Mouse (Mus musculus): Measurements from ENCODE around the gene Gm45233. TPM values are rescaled to one million over a fixed set of nuclear protein-coding genes. Genes with fewer than 3 reads are reported as not detected.

The Gm45233 gene
- total and polyA plus RNA-seq, 3 experiments, result 0.73 to 4.7 (median 0.82) TPM

- Histone ChIP-seq H3K27me3 (ENCODE audit: control insufficient read depth, insufficient read depth, low read length) (no peaks in the 10 kb centered on the region), H3K4me1 (ENCODE audit: control insufficient read depth, insufficient read depth, low read length) (peaks cover 11% of the 10 kb centered on the region; the same call in 1 of the 2 replicates), H3K27ac (no peak overlapping the region), H3K36me3 (ENCODE audit: control insufficient read depth, insufficient read depth, low read length) (0 out of 2 replicates have a peak, but pooled peaks cover 2% of the 10 kb centered on the region), H3K9ac (ENCODE audit: low read depth, low read length) (no peak overlapping the region), H3K79me2 (replicated peaks; ENCODE audit: control insufficient read depth, insufficient read depth, low read length) (no peaks in the 10 kb centered on the region; the same call in 1 of the 2 replicates), H3K4me3 (no peak overlapping the region)
- intact Hi-C loops (cut with DNase I), result no loop called here
- no peak for DNase-seq
- WGBS, result 50% methylated on average over 4 of the region's 4 CpGs
- TF ChIP-seq POLR2A (IDR thresholded peaks at IDR 0.05; ENCODE audit: insufficient read depth, low read depth, low read length) (no peak), CTCF (IDR thresholded peaks at IDR 0.05) (peak; percentile 43)
These were observed 8.7 kb downstream of the Gm45233 start for GRCm38 (mm10) chr7:43452609-43453008.

GRCm38 (mm10) chr7:43453599-43454355 lies 9.8 kb downstream of the Gm45233 start:
- Histone ChIP-seq H3K4me1 (ENCODE audit: control insufficient read depth, insufficient read depth, low read length) (peaks cover 9% of the 10 kb centered on the region; the same call in 1 of the 2 replicates), H3K9ac (ENCODE audit: low read depth, low read length) (no peak overlapping the region), H3K79me2 (replicated peaks; ENCODE audit: control insufficient read depth, insufficient read depth, low read length) (no peaks in the 10 kb centered on the region; the same call in 1 of the 2 replicates), H3K27me3 (ENCODE audit: control insufficient read depth, insufficient read depth, low read length) (no peaks in the 10 kb centered on the region), H3K36me3 (ENCODE audit: control insufficient read depth, insufficient read depth, low read length) (0 out of 2 replicates have a peak, but pooled peaks cover 2% of the 10 kb centered on the region), H3K27ac (no peak overlapping the region), H3K4me3 (no peak overlapping the region)
- DNase-seq, result no peak
- WGBS, result 56% methylated on average over 14 of the region's 14 CpGs
- intact Hi-C loops (cut with DNase I), result no loop called here
- no peak for TF ChIP-seq EP300 (IDR thresholded peaks at IDR 0.05; ENCODE audit: insufficient read depth, low read depth, low read length)

GRCm38 (mm10) chr7:43454371-43454770 lies 10.4 kb downstream of the Gm45233 start:
- intact Hi-C loops (cut with DNase I), result no loop called here
- Histone ChIP-seq H3K27ac (no peak overlapping the region), H3K4me1 (ENCODE audit: control insufficient read depth, insufficient read depth, low read length) (peaks cover 8% of the 10 kb centered on the region; the same call in 1 of the 2 replicates), H3K9ac (ENCODE audit: low read depth, low read length) (no peak overlapping the region), H3K79me2 (replicated peaks; ENCODE audit: control insufficient read depth, insufficient read depth, low read length) (no peaks in the 10 kb centered on the region), H3K36me3 (ENCODE audit: control insufficient read depth, insufficient read depth, low read length) (0 out of 2 replicates have a peak, but pooled peaks cover 2% of the 10 kb centered on the region), H3K27me3 (ENCODE audit: control insufficient read depth, insufficient read depth, low read length) (no peaks in the 10 kb centered on the region), H3K4me3 (no peak overlapping the region)
- DNase-seq, result no peak
- 69% methylated on average over 6 of the region's 6 CpGs for WGBS
- TF ChIP-seq POLR2A (IDR thresholded peaks at IDR 0.05; ENCODE audit: insufficient read depth, low read depth, low read length) (no peak), CTCF (IDR thresholded peaks at IDR 0.05) (no peak), EP300 (IDR thresholded peaks at IDR 0.05; ENCODE audit: insufficient read depth, low read depth, low read length) (no peak)

- H3K79me2 ChIP-seq (replicated peaks; ENCODE audit: control insufficient read depth, insufficient read depth, low read length), result no peaks in the 10 kb centered on the region
- no peak for TF ChIP-seq EP300 (IDR thresholded peaks at IDR 0.05; ENCODE audit: insufficient read depth, low read depth, low read length)
- no peak for TF ChIP-seq CTCF (IDR thresholded peaks at IDR 0.05)
- TF ChIP-seq POLR2A (IDR thresholded peaks at IDR 0.05; ENCODE audit: insufficient read depth, low read depth, low read length), result no peak
- H3K27me3 ChIP-seq (ENCODE audit: control insufficient read depth, insufficient read depth, low read length), result no peaks in the 10 kb centered on the region
- intact Hi-C loops (cut with DNase I), result loop anchor here (10.0 kb wide), 1 partner anchor 178 kb away; no protein-coding TSS in a partner anchor
- H3K9ac ChIP-seq (ENCODE audit: low read depth, low read length), result no peak within 1 kb of the TSS
- 60% methylated on average over 4 of the region's 4 CpGs for WGBS
- no peak within 1 kb of the TSS for H3K4me3 ChIP-seq
- no peak within 1 kb of the TSS for H3K27ac ChIP-seq
- no peaks in the 10 kb centered on the region for H3K36me3 ChIP-seq (ENCODE audit: control insufficient read depth, insufficient read depth, low read length)
- DNase-seq, result no peak
- no peaks in the 10 kb centered on the region; the same call in 1 of the 2 replicates for H3K4me1 ChIP-seq (ENCODE audit: control insufficient read depth, insufficient read depth, low read length)
These were observed 18.9 kb downstream of the Gm45233 start, which contains the start of gene Vsig10l for GRCm38 (mm10) chr7:43462851-43463250. TSS of gene Vsig10l (plus strand) at chr7:43463151.

- intact Hi-C loops (cut with DNase I), result loop anchor here (10.0 kb wide), 1 partner anchor 179 kb away; no protein-coding TSS in a partner anchor
- no peak for DNase-seq
- Histone ChIP-seq H3K9ac (ENCODE audit: low read depth, low read length) (no peak overlapping the region), H3K4me3 (no peak overlapping the region), H3K27me3 (ENCODE audit: control insufficient read depth, insufficient read depth, low read length) (no peaks in the 10 kb centered on the region), H3K79me2 (replicated peaks; ENCODE audit: control insufficient read depth, insufficient read depth, low read length) (no peaks in the 10 kb centered on the region), H3K36me3 (ENCODE audit: control insufficient read depth, insufficient read depth, low read length) (no peaks in the 10 kb centered on the region), H3K4me1 (ENCODE audit: control insufficient read depth, insufficient read depth, low read length) (no peaks in the 10 kb centered on the region; the same call in 1 of the 2 replicates), H3K27ac (no peak overlapping the region)
- TF ChIP-seq EP300 (IDR thresholded peaks at IDR 0.05; ENCODE audit: insufficient read depth, low read depth, low read length), result no peak
- TF ChIP-seq POLR2A (IDR thresholded peaks at IDR 0.05; ENCODE audit: insufficient read depth, low read depth, low read length), result no peak
- no peak for TF ChIP-seq CTCF (IDR thresholded peaks at IDR 0.05)
- WGBS, result 83% methylated on average over 7 of the region's 7 CpGs
These were observed 20.0 kb downstream of the Gm45233 start for GRCm38 (mm10) chr7:43463976-43464375.

GRCm38 (mm10) chr7:43464864-43465343 lies 21.0 kb downstream of the Gm45233 start:
- TF ChIP-seq CTCF (IDR thresholded peaks at IDR 0.05) (peak; percentile 59; the same call in 1 of the 2 replicates), POLR2A (IDR thresholded peaks at IDR 0.05; ENCODE audit: insufficient read depth, low read depth, low read length) (no peak)
- Histone ChIP-seq H3K4me1 (ENCODE audit: control insufficient read depth, insufficient read depth, low read length) (no peaks in the 10 kb centered on the region; the same call in 1 of the 2 replicates), H3K27ac (peak overlapping the region; percentile 26; the same call in 1 of the 2 replicates), H3K36me3 (ENCODE audit: control insufficient read depth, insufficient read depth, low read length) (no peaks in the 10 kb centered on the region), H3K4me3 (peak overlapping the region; percentile 60), H3K9ac (ENCODE audit: low read depth, low read length) (peak overlapping the region; percentile 57), H3K79me2 (replicated peaks; ENCODE audit: control insufficient read depth, insufficient read depth, low read length) (no peaks in the 10 kb centered on the region), H3K27me3 (ENCODE audit: control insufficient read depth, insufficient read depth, low read length) (no peaks in the 10 kb centered on the region)
- peak; percentile 21 to 35 for DNase-seq
- intact Hi-C loops (cut with DNase I), result loop anchor here (5.0 to 10.0 kb wide), 2 partner anchors 112 to 180 kb away; partner anchors contain the start of gene Zfp719
- 11% methylated on average over 35 of the region's 35 CpGs for WGBS

Data from heart, adult 2 months (tissue).